Mouse (Mus musculus) lung, postnatal 4 days (tissue): ENCODE data around the gene Cyyr1.

Experiments
- DNase-seq, 2 experiments: peaks; one replicate each; pipeline ENCODE4 v3.0.0; 2021

The Cyyr1 gene

DNA sequence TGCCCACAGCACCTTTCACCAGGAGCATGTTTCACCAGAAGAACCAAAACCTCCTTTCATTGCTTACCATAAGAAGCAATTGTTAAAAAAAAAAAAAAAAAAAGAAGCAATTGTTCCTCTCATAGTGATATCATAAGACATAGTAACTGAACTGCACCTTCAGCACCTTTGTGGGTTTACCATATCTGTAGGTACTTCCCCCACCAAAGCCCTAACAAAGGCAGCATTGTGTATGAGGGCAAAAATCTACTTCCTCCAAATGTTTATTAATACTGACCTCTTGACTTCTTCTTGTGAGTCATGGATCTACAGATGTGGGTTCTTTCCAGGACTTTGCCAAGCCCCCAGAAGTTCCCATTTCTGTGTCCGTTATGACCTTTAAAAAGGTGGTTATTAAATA is 98.2 kb downstream of the Cyyr1 start:
- DNase-seq, result no peak

DNA sequence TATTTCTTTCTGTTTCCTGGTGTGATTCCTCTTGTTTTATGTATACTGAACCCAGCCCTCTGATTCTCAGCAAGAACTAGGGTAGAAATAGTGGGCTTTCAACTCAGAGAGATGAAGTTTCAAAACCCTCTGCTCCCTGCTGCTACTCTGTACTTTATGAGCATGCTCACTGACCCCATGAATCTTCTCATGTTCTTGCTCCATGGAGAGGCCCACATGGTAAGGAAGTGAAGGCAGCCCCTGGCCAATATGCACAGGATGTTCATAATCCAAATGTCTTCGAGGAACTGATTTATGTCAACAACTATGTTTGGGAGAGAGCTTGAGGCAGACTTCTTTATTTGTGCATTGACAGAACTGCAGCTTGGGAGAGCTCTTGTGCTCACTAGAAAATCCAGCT is 106.9 kb downstream of the Cyyr1 start:
- no peak for DNase-seq

DNA sequence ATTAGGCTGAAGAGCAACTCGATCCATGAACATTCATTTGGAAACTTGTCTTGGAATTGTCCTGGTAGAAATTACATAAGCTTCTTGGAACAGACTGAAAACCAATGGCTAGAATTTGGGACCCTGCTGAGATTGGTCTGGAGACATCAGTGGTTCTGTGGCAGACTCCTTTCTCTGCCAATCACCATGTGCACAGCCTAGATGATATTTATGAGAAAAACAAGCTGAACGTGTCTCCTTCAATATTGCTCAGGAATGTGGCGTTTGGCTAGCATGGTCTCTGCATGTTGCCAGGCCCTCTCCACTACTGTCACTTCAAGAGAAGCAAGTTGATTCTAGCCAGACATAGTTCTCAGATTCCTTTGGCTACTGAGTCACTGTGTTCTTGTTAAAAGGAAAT is 107.4 kb downstream of the Cyyr1 start:
- no peak for DNase-seq

DNA sequence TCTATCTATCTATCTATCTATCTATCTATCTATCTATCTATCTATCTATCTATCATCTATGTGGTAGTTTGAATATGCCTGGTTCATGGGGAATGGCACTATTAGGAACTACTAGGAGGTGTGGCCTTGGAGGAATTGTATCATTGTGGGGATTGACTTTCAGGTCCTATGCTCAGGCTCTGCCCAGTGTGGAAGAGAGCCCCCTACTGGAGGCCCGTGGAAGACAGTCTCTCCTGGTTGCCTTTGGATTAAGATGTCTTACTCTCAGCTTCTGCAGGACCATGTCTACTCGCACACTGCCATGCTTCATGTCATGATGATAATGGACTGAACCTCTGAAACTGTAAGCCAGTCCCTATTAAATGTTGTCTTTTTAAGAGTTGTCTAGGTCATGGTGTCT is 117.8 kb downstream of the Cyyr1 start:
- peak; percentile 25 to 45 for DNase-seq

DNA sequence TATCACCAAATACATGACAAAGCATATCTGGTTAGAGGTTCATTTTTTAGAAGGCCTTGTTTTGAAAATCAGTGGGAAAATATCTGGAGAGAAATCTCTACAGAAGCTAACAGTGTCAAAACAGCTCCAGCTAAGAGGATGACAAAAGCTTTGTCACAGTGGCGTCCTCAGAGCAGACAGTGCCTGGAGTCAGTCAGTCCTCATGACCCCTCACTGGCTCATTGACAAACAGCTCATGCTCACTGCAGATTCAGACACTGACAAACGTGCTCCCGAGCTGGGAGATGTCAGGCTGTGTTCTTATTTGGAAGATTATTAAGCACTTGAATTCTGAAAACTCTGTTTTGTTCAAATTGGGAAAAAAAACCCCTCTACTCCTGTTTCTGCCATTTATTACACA is 124.0 kb downstream of the Cyyr1 start:
- DNase-seq, result no peak

DNA sequence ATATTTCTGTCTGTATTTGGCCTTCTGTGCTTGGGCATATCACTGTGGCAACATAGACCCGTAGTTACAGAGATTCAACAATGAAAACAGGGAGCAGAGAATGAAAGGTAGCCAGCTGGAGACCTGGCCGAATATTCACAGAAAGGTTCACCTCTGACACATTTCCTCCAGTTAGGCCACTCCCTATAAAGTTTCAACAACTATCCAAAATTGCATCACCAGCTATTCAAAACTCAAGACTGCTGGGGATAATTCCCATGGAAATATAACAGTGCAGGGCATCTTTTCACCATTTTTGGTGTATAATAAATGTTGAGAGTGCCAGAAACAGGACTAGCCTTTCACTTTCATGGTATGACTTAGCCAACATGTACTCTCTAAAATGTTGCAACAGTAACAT is 130.3 kb downstream of the Cyyr1 start:
- DNase-seq, result no peak

DNA sequence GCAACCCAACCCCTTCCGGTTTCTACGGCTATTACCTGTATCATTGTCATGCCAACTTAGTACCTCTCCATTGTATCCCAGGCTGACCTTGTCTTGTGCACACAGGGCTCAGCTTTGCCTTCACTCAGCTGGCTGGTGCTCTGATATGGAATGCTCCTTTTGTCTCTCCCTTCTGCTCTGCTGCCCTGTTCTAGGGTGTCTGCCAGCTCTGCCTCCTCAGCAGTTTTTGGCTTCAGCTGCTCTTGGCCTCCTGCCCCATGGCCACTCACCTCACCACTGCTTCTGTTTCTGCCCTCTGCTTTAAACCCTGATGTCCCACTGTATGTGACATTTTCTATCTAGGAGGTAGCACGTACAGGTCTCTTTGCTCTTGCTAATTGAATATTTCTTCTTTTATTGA is 137.8 kb downstream of the Cyyr1 start:
- DNase-seq, result no peak

DNA sequence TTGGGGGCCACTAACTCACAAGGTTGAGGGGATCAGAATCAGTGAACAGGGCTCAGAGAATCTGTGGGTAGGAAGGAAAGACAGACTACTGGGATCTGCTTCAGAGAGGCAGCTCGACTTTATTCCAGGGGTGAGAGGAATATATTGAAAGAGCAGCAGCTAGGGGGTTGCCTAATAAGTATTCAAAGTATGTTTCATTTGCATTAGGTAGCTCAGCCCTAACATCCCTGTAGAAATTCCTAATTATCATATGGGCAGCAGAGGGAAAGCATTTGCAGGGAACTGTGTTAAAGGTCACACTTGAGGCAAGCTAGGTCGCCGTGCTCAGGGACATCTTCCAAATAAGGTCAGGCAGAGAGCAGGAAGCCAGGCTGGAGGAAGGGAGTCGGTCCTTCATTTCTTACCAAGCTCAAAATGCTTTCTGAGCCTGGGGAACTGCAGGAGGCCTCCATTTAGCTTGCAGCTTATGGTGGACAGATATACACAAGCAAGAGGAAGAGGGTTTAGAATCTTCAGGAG is 159.7 kb downstream of the Cyyr1 start:
- no peak for DNase-seq

DNA sequence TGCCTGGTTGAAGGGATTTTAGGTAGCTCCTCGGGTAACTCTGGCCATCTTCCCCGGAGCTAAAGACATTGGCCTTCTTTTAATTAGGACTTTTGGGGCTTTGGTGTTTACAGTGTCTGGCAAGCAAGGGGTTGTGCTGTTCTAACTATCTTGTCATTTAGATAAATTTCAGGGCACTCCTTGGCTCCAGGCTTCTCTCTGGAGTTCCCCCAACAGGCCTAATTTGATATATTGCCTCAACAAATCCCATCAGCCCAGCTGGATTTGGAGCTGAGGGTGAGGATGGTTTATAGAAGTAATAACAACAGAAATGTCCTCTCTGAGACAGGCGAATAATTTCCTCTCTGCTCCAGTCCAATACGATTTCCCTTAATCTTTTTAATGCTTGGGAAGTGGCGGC is 166.4 kb downstream of the Cyyr1 start:
- no peak for DNase-seq
